ENCODE assay signal across 22 mouse cellular contexts in the genomic region with DNA sequence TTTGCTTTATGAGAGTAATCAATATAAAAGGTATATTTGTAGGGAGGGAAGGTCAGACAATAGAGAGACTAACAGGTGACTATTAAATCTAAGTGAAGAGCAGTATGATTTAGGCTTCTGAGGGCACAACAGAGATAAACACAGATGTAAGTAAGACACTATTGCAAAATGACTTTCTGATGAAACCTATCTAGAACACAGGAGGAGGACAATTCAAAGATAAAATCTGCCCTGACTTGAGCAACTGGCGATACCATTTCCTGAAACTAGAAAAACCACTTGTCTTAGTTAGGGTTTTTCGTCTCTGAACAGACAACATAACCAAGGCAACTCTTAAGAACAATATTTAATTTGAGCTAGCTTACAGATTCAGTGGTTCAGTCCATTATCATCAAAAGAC. TPM values are rescaled to one million over a fixed set of nuclear protein-coding genes. Genes with fewer than 3 reads are reported as not detected.
"Had no signal": no experiment of that assay in that cellular context is flagged by ENCODE, and none has a peak within 500 bp of the region (broad histone marks: within the 10 kb centered on the region; RNA-seq: fewer than 3 reads in every experiment).

No protein-coding gene starts in this region.

- ATAC-seq: lung, postnatal 0 days; midbrain, embryonic 13.5 days; midbrain, embryonic 15.5 days had no signal

- H3K27ac ChIP-seq: lung, embryonic 15.5 days; macrophage; midbrain, embryonic 13.5 days; midbrain, embryonic 15.5 days; neural tube, embryonic 12.5 days; stomach, embryonic 15.5 days; stomach, postnatal 0 days had no signal

- DNase-seq: lung, adult 2 months; lung, postnatal 14 days; lung, postnatal 36 days; right cerebral cortex, postnatal 14 days; thymus, adult 2 months; thymus, postnatal 25 days; thymus, postnatal 4 days had no signal

- H3K4me1 ChIP-seq: neural tube, embryonic 12.5 days had no signal

- H3K4me2 ChIP-seq: lung, embryonic 15.5 days; midbrain, embryonic 11.5 days; midbrain, embryonic 13.5 days; midbrain, embryonic 15.5 days; neural tube, embryonic 12.5 days; stomach, embryonic 15.5 days had no signal

- H3K9ac ChIP-seq: lung, embryonic 15.5 days; midbrain, embryonic 13.5 days; midbrain, embryonic 15.5 days; neural tube, embryonic 12.5 days; stomach, embryonic 15.5 days had no signal

- H3K9me3 ChIP-seq: lung, embryonic 15.5 days; megakaryocyte, embryonic 14.5 days; midbrain, embryonic 13.5 days; midbrain, embryonic 15.5 days; neural tube, embryonic 12.5 days; stomach, embryonic 15.5 days had no signal

- H3K4me3 ChIP-seq: lung, embryonic 15.5 days; megakaryocyte, embryonic 14.5 days; midbrain, embryonic 13.5 days; midbrain, embryonic 15.5 days; neural tube, embryonic 12.5 days; stomach, embryonic 15.5 days had no signal

- H3K27me3 ChIP-seq: lung, embryonic 15.5 days; megakaryocyte, embryonic 14.5 days; midbrain, embryonic 13.5 days; midbrain, embryonic 15.5 days; neural tube, embryonic 12.5 days; stomach, embryonic 15.5 days had no signal

- H3K36me3 ChIP-seq: lung, embryonic 15.5 days; midbrain, embryonic 13.5 days; midbrain, embryonic 15.5 days; neural tube, embryonic 12.5 days; stomach, embryonic 15.5 days had no signal

RNA-seq across cellular contexts. Expression of a gene that starts 25.6 kb away (rescaled TPM):
- total RNA-seq: midbrain, postnatal 0 days; monocyte, adult 5-6 weeks; neutrophil, adult 5-6 weeks had no signal
- polyA plus RNA-seq: lung, adult 2 months; macrophage; midbrain, embryonic 11.5 days; spleen, adult 2 months; stomach, postnatal 0 days; urinary bladder, adult 2 months had no signal
